In the genomic region with DNA sequence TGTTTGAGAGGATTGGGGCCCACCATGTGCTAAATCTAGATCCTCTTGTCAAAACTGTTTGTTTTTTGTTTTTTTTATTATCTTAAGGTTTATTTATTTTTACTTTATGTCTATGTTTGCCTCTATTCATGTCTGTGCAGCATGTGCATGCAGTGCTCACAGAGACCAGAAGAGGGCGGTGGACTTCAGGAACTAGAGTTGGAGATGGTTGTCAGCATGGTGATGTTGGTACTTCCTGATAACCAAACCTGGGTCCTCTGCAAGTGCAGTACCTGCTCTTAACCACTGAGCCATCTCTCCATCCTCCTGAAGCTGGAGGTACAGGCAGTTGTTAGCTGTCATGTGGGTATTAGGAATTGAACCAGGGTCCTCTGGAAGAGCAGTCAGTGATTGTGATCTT, we compare ENCODE assay signal across 9 mouse cellular contexts. TPM values are rescaled to one million over a fixed set of nuclear protein-coding genes. Genes with fewer than 3 reads are reported as not detected.
DNase-seq lines count a peak whose midpoint lies in the region; ATAC-seq lines count a peak whose summit lies in the region.
"Had no signal": no experiment of that assay in that cellular context is flagged by ENCODE, and none has a peak within 500 bp of the region (broad histone marks: within the 10 kb centered on the region; RNA-seq: fewer than 3 reads in every experiment).

No protein-coding gene starts in this region.

- H3K27me3 ChIP-seq in hindbrain, embryonic 11.5 days (ENCODE audit: control insufficient read depth, insufficient read depth, low read length): no peaks in the 10 kb centered on the region
- H3K27me3 ChIP-seq in hindbrain, embryonic 16.5 days (replicated peaks; ENCODE audit: control insufficient read depth, insufficient read depth, low read length): no peaks in the 10 kb centered on the region
- H3K27me3 ChIP-seq in midbrain, embryonic 13.5 days: no peaks in the 10 kb centered on the region
- H3K27me3 ChIP-seq: liver, embryonic 15.5 days had no signal

- WGBS in hindbrain, embryonic 11.5 days: 78% methylated on average over 1 of the region's 1 CpGs
- 88% methylated on average over 1 of the region's 1 CpGs for WGBS in hindbrain, embryonic 16.5 days
- 97% methylated on average over 1 of the region's 1 CpGs for WGBS in midbrain, embryonic 13.5 days

- no peak overlapping the region for H3K27ac ChIP-seq in hindbrain, embryonic 11.5 days (ENCODE audit: low read depth, low read length)
- H3K27ac ChIP-seq in hindbrain, embryonic 16.5 days (ENCODE audit: low read depth, low read length): no peak overlapping the region
- no peak overlapping the region for H3K27ac ChIP-seq in midbrain, embryonic 13.5 days
- H3K27ac ChIP-seq: liver, embryonic 15.5 days had no signal

- DNase-seq in hindbrain, embryonic 11.5 days (ENCODE audit: low spot score): peak; percentile 24
- DNase-seq in 3T3-L1 (ENCODE audit: low read depth, low spot score) (peak; percentile 44), NIH3T3 (ENCODE audit: low read depth) (peak; percentile 40)
- no peak for DNase-seq in layer of hippocampus, adult 8-10 months (ENCODE audit: low spot score in 2 of 2)
- no peak for DNase-seq in right cerebral cortex, postnatal 10 days (ENCODE audit: low spot score in 2 of 2)

- H3K4me1 ChIP-seq in hindbrain, embryonic 11.5 days (replicated peaks; ENCODE audit: control insufficient read depth, insufficient read depth, low read length): no peaks in the 10 kb centered on the region
- H3K4me1 ChIP-seq in hindbrain, embryonic 16.5 days (ENCODE audit: control insufficient read depth, insufficient read depth, low read depth, low read length): no peaks in the 10 kb centered on the region
- 0 out of 2 replicates have a peak, but pooled peaks cover 4% of the 10 kb centered on the region for H3K4me1 ChIP-seq in midbrain, embryonic 13.5 days (replicated peaks)

- H3K9me3 ChIP-seq in hindbrain, embryonic 11.5 days (ENCODE audit: control insufficient read depth, low read length): no peaks in the 10 kb centered on the region
- no peaks in the 10 kb centered on the region for H3K9me3 ChIP-seq in hindbrain, embryonic 16.5 days (ENCODE audit: control insufficient read depth, low read length)
- H3K9me3 ChIP-seq in midbrain, embryonic 13.5 days: no peaks in the 10 kb centered on the region
- H3K9me3 ChIP-seq: liver, embryonic 15.5 days had no signal

- ATAC-seq in hindbrain, embryonic 11.5 days (ENCODE audit: low FRiP score): no peak
- ATAC-seq in hindbrain, embryonic 16.5 days: no peak
- peak; percentile 77 for ATAC-seq in megakaryocyte progenitor cell, adult 5-6 weeks (replicated peaks; ENCODE audit: poor library complexity)
- no peak for ATAC-seq in midbrain, embryonic 13.5 days

- no peak overlapping the region for H3K4me2 ChIP-seq in hindbrain, embryonic 11.5 days (replicated peaks; ENCODE audit: low read depth, low read length)
- H3K4me2 ChIP-seq in hindbrain, embryonic 16.5 days (ENCODE audit: low read length): no peak overlapping the region
- H3K4me2 ChIP-seq in midbrain, embryonic 13.5 days (replicated peaks): no peak overlapping the region
- H3K4me2 ChIP-seq: liver, embryonic 15.5 days had no signal

- H3K36me3 ChIP-seq in hindbrain, embryonic 11.5 days (ENCODE audit: control insufficient read depth, insufficient read depth, low read length): no peaks in the 10 kb centered on the region
- H3K36me3 ChIP-seq in hindbrain, embryonic 16.5 days (ENCODE audit: control insufficient read depth, insufficient read depth, low read length): no peaks in the 10 kb centered on the region
- H3K36me3 ChIP-seq in midbrain, embryonic 13.5 days: peaks cover 11% of the 10 kb centered on the region; the same call in 1 of the 2 replicates

- H3K9ac ChIP-seq in hindbrain, embryonic 11.5 days (ENCODE audit: low read depth, low read length): no peak overlapping the region
- H3K9ac ChIP-seq in hindbrain, embryonic 16.5 days (ENCODE audit: low read depth, low read length): no peak overlapping the region
- no peak overlapping the region for H3K9ac ChIP-seq in midbrain, embryonic 13.5 days (replicated peaks)
- H3K9ac ChIP-seq: liver, embryonic 15.5 days had no signal

- no peak overlapping the region for H3K4me3 ChIP-seq in hindbrain, embryonic 11.5 days (ENCODE audit: low read depth, low read length)
- no peak overlapping the region for H3K4me3 ChIP-seq in hindbrain, embryonic 16.5 days (ENCODE audit: low read length)
- H3K4me3 ChIP-seq in midbrain, embryonic 13.5 days (replicated peaks): no peak overlapping the region
- H3K4me3 ChIP-seq: liver, embryonic 15.5 days had no signal

RNA-seq across cellular contexts. Expression of a gene that starts 8.0 kb away (rescaled TPM):
- 60.4 and 69.0 TPM in 2 replicates for polyA plus RNA-seq in hindbrain, embryonic 11.5 days (2014; fragmentation: Nextera tagmentation; extraction: Ambion mirVana)
- 85.0 and 87.1 TPM in 2 replicates for polyA plus RNA-seq in hindbrain, embryonic 16.5 days (2015; fragmentation: Nextera tagmentation; extraction: Ambion mirVana)
- total RNA-seq in megakaryocyte progenitor cell, adult 5-6 weeks (2015): 42.0 and 51.5 TPM in 2 replicates
- 60.3 and 60.7 TPM in 2 replicates for total RNA-seq in megakaryocyte progenitor cell, adult 5-6 weeks (2017)
- 10 to 100 TPM; 94.7 to 97.4 (median 96.4) TPM for total RNA-seq in layer of hippocampus, adult 8-10 months (2022)
- 72.2 and 73.0 TPM in 2 replicates for polyA plus RNA-seq in midbrain, embryonic 13.5 days (2015; fragmentation: Nextera tagmentation; extraction: Ambion mirVana)

Comparison
In these comparisons a context has a peak if more than half of its experiments do, and no peak if none do; other contexts are left out.
1. DNase-seq: peak in hindbrain, embryonic 11.5 days (single experiment), 3T3-L1 (single experiment) and NIH3T3 (single experiment); none in layer of hippocampus, adult 8-10 months (0 of 2) and right cerebral cortex, postnatal 10 days (0 of 2).